Mouse (Mus musculus) small intestine, adult 2 months (tissue): ENCODE data around the gene Dlg2. TPM values are rescaled to one million over a fixed set of nuclear protein-coding genes. Genes with fewer than 3 reads are reported as not detected.

ENCODE experiments used
- H3K27ac ChIP-seq: fragments of 200-500 bp; 2 replicates; pipeline ENCODE4 v1.5.1; 2012; ENCODE audit warnings: low read depth, low read length, control low read depth, inconsistent platforms; ENCODE audit not compliant: insufficient read depth
- H3K27me3 ChIP-seq: fragments of 200-500 bp; 2 replicates; pipeline ENCODE4 v1.6.1; 2012; ENCODE audit warnings: mild to moderate bottlenecking, moderate library complexity, low read length, inconsistent platforms; ENCODE audit not compliant: control insufficient read depth, insufficient read depth
- H3K36me3 ChIP-seq: fragments of 200-500 bp; 2 replicates; pipeline ENCODE4 v1.6.1; 2012; ENCODE audit warnings: mild to moderate bottlenecking, low read length, control low read depth, inconsistent platforms; ENCODE audit not compliant: control insufficient read depth, insufficient read depth
- H3K4me1 ChIP-seq: fragments of 200-500 bp; 2 replicates; pipeline ENCODE4 v1.6.1; 2012; ENCODE audit warnings: low read length, inconsistent platforms, mixed read lengths; ENCODE audit not compliant: control insufficient read depth, insufficient read depth, insufficient read length
- H3K4me3 ChIP-seq: fragments of 200-500 bp; 2 replicates; pipeline ENCODE4 v1.5.1; 2012; ENCODE audit warnings: low read depth, mild to moderate bottlenecking, control low read depth, inconsistent platforms, low read length, moderate library complexity
- CTCF ChIP-seq: fragments of 200-500 bp; IDR thresholded peaks from 2 replicates; pipeline ENCODE4 v1.5.1; 2012; ENCODE audit warnings: low read depth, mild to moderate bottlenecking, control low read depth, inconsistent platforms, low read length, moderate library complexity, mixed read lengths; ENCODE audit not compliant: insufficient replicate concordance, insufficient read length; ENCODE audit errors: extremely low read depth
- POLR2A ChIP-seq: fragments of 200-500 bp; IDR thresholded peaks from 2 replicates; pipeline ENCODE4 v1.6.1; 2012; ENCODE audit warnings: low read depth, mild to moderate bottlenecking, control low read depth, inconsistent platforms, low read length, moderate library complexity
- whole genome bisulfite sequencing: fragments of 180-500 bp; shearing (Covaris S2); methylation state at CpG from one replicate; pipeline ENCODE4 v1.1.7; 2018; 5-methylcytosine and 5-hydroxymethylcytosine counted together
- polyA plus RNA-seq: library from polyadenylated mRNA; depleted of rRNA; stranded (reverse); fragments of >200 nt; gene quantifications from 2 replicates; pipeline ENCODE4 v1.2.3, GENCODE M21; 2012

Dlg2 gene
- polyA plus RNA-seq, 1 experiment = 0.38 TPM

GRCm38 (mm10) chr7:91010655-91011054, 534.2 kb downstream of the Dlg2 start:
- WGBS = 59% methylated on average over 2 of the region's 2 CpGs
- Histone ChIP-seq H3K4me3 (no peak overlapping the region), H3K27me3 (no peaks in the 10 kb centered on the region), H3K36me3 (no peaks in the 10 kb centered on the region), H3K27ac (no peak overlapping the region), H3K4me1 (no peaks in the 10 kb centered on the region)
- no peak for TF ChIP-seq POLR2A
- no peak for TF ChIP-seq CTCF

- Histone ChIP-seq H3K4me1 (no peaks in the 10 kb centered on the region), H3K27me3 (no peaks in the 10 kb centered on the region), H3K36me3 (no peaks in the 10 kb centered on the region), H3K27ac (no peak overlapping the region), H3K4me3 (no peak overlapping the region)
- TF ChIP-seq CTCF = no peak
- TF ChIP-seq POLR2A = no peak
- WGBS = 80% methylated on average over 4 of the region's 4 CpGs
Measured at GRCm38 (mm10) chr7:91044998-91045741, 568.7 kb downstream of the Dlg2 start.

- Histone ChIP-seq H3K4me3 (no peak overlapping the region), H3K36me3 (no peaks in the 10 kb centered on the region), H3K4me1 (no peaks in the 10 kb centered on the region), H3K27ac (no peak overlapping the region), H3K27me3 (no peaks in the 10 kb centered on the region)
- no peak for TF ChIP-seq POLR2A
- TF ChIP-seq CTCF = no peak
- 75% methylated on average over 1 of the region's 1 CpGs for WGBS
Measured at GRCm38 (mm10) chr7:91045742-91046098, 569.2 kb downstream of the Dlg2 start.

GRCm38 (mm10) chr7:91063297-91064040, 587.0 kb downstream of the Dlg2 start:
- Histone ChIP-seq H3K4me3 (no peak overlapping the region), H3K36me3 (no peaks in the 10 kb centered on the region), H3K4me1 (no peaks in the 10 kb centered on the region), H3K27ac (no peak overlapping the region), H3K27me3 (no peaks in the 10 kb centered on the region)
- TF ChIP-seq POLR2A (no peak), CTCF (no peak)
- 50% methylated on average over 12 of the region's 12 CpGs for WGBS

- H3K27ac ChIP-seq = no peak overlapping the region
- no peak for TF ChIP-seq POLR2A
- TF ChIP-seq CTCF = no peak
- H3K27me3 ChIP-seq = no peaks in the 10 kb centered on the region
- H3K36me3 ChIP-seq = no peaks in the 10 kb centered on the region
- WGBS = 74% methylated on average over 9 of the region's 9 CpGs
- H3K4me3 ChIP-seq = no peak overlapping the region
- H3K4me1 ChIP-seq = no peaks in the 10 kb centered on the region
Measured at GRCm38 (mm10) chr7:91071751-91072707, 595.6 kb downstream of the Dlg2 start.

GRCm38 (mm10) chr7:91086071-91086470, 609.6 kb downstream of the Dlg2 start:
- TF ChIP-seq CTCF = no peak
- no peak for TF ChIP-seq POLR2A
- no peak overlapping the region for H3K4me3 ChIP-seq
- no peaks in the 10 kb centered on the region for H3K4me1 ChIP-seq
- no peaks in the 10 kb centered on the region for H3K36me3 ChIP-seq
- WGBS = 73% methylated on average over 2 of the region's 2 CpGs
- no peaks in the 10 kb centered on the region for H3K27me3 ChIP-seq
- no peak overlapping the region for H3K27ac ChIP-seq

- TF ChIP-seq CTCF (no peak), POLR2A (no peak)
- WGBS = 36% methylated on average over 6 of the region's 6 CpGs
- Histone ChIP-seq H3K27me3 (no peaks in the 10 kb centered on the region), H3K4me1 (no peaks in the 10 kb centered on the region), H3K4me3 (no peak overlapping the region), H3K36me3 (no peaks in the 10 kb centered on the region), H3K27ac (no peak overlapping the region)
Measured at GRCm38 (mm10) chr7:91089211-91089930, 612.9 kb downstream of the Dlg2 start.
